Mouse (Mus musculus): ENCODE results near the gene Stard13.

The Stard13 gene

GRCm38 (mm10) chr5:151233400-151234031 lies at the start of gene Stard13:
Gene Stard13 (minus strand): TSS chr5:151233836.
- peak in 1 of 2 experiments; percentile 24 for DNase-seq (ENCODE audit: low spot score in 2 of 2)

GRCm38 (mm10) chr5:151279531-151279930 lies 45.9 kb upstream of the Stard13 start:
- no peak for DNase-seq (ENCODE audit: low spot score in 2 of 2)

GRCm38 (mm10) chr5:151277927-151278326 lies 44.3 kb upstream of the Stard13 start:
- no peak for DNase-seq (ENCODE audit: low spot score in 2 of 2)

- no peak for DNase-seq (ENCODE audit: low spot score in 2 of 2)
Observed at GRCm38 (mm10) chr5:151275986-151276385, 42.4 kb upstream of the Stard13 start.

GRCm38 (mm10) chr5:151274265-151274664 lies 40.6 kb upstream of the Stard13 start:
- DNase-seq (ENCODE audit: low spot score in 2 of 2), result no peak

- no peak for DNase-seq (ENCODE audit: low spot score in 2 of 2)
Observed at GRCm38 (mm10) chr5:151270815-151271214, 37.2 kb upstream of the Stard13 start.

- no peak for DNase-seq (ENCODE audit: low spot score in 2 of 2)
Observed at GRCm38 (mm10) chr5:151266896-151267634, 33.4 kb upstream of the Stard13 start.

- DNase-seq (ENCODE audit: low spot score in 2 of 2), result no peak
Observed at GRCm38 (mm10) chr5:151261558-151261957, 27.9 kb upstream of the Stard13 start.

- DNase-seq (ENCODE audit: low spot score in 2 of 2), result no peak
Observed at GRCm38 (mm10) chr5:151252213-151252612, 18.6 kb upstream of the Stard13 start.

- no peak for DNase-seq (ENCODE audit: low spot score in 2 of 2)
Observed at GRCm38 (mm10) chr5:151251656-151252055, 18.0 kb upstream of the Stard13 start.

GRCm38 (mm10) chr5:151248671-151249620 lies 15.3 kb upstream of the Stard13 start:
- DNase-seq (ENCODE audit: low spot score in 2 of 2), result no peak

GRCm38 (mm10) chr5:151248084-151248483 lies 14.4 kb upstream of the Stard13 start:
- no peak for DNase-seq (ENCODE audit: low spot score in 2 of 2)

- DNase-seq (ENCODE audit: low spot score in 2 of 2), result no peak
Observed at GRCm38 (mm10) chr5:151247115-151247875, 13.7 kb upstream of the Stard13 start.

GRCm38 (mm10) chr5:151246287-151246686 lies 12.7 kb upstream of the Stard13 start:
- DNase-seq (ENCODE audit: low spot score in 2 of 2), result no peak

GRCm38 (mm10) chr5:151245571-151245970 lies 11.9 kb upstream of the Stard13 start:
- DNase-seq (ENCODE audit: low spot score in 2 of 2), result no peak

- DNase-seq (ENCODE audit: low spot score in 2 of 2), result no peak
Observed at GRCm38 (mm10) chr5:151238730-151239129, 5.1 kb upstream of the Stard13 start.

- DNase-seq (ENCODE audit: low spot score in 2 of 2), result no peak
Observed at GRCm38 (mm10) chr5:151236411-151236810, 2.8 kb upstream of the Stard13 start.

- DNase-seq (ENCODE audit: low spot score in 2 of 2), result no peak
Observed at GRCm38 (mm10) chr5:151232576-151233299, 898 bp downstream of the Stard13 start.

- DNase-seq (ENCODE audit: low spot score in 2 of 2), result no peak
Observed at GRCm38 (mm10) chr5:151231861-151232260, 1.8 kb downstream of the Stard13 start.

- DNase-seq (ENCODE audit: low spot score in 2 of 2), result no peak
Observed at GRCm38 (mm10) chr5:151231411-151231810, 2.2 kb downstream of the Stard13 start.

- no peak for DNase-seq (ENCODE audit: low spot score in 2 of 2)
Observed at GRCm38 (mm10) chr5:151230427-151230826, 3.2 kb downstream of the Stard13 start.
